Comparison of ENCODE assay signal across 24 mouse cellular contexts in genomic region chr8:92301029-92301428, GRCm38 (mm10). TPM values are rescaled to one million over a fixed set of nuclear protein-coding genes. Genes with fewer than 3 reads are reported as not detected.
"Had no signal": no experiment of that assay in that cellular context is flagged by ENCODE, and none has a peak within 500 bp of the region (broad histone marks: within the 10 kb centered on the region; RNA-seq: fewer than 3 reads in every experiment).

No protein-coding gene starts in this region.

- ATAC-seq: liver, postnatal 0 days; lung, postnatal 0 days; midbrain, embryonic 13.5 days; midbrain, embryonic 15.5 days had no signal

- H3K9me3 ChIP-seq: lung, embryonic 15.5 days had no signal

- H3K27me3 ChIP-seq: megakaryocyte, embryonic 14.5 days; midbrain, embryonic 13.5 days; midbrain, embryonic 15.5 days; neural tube, embryonic 12.5 days had no signal

- H3K9ac ChIP-seq: liver, postnatal 0 days; lung, embryonic 15.5 days; midbrain, embryonic 13.5 days; midbrain, embryonic 15.5 days; neural tube, embryonic 12.5 days had no signal

- H3K4me1 ChIP-seq: lung, embryonic 15.5 days; megakaryocyte, embryonic 14.5 days; midbrain, embryonic 13.5 days; midbrain, embryonic 15.5 days; neural tube, embryonic 12.5 days had no signal

- H3K36me3 ChIP-seq: lung, embryonic 15.5 days; midbrain, embryonic 15.5 days; neural tube, embryonic 12.5 days had no signal

- H3K4me2 ChIP-seq: lung, embryonic 15.5 days; midbrain, embryonic 11.5 days; midbrain, embryonic 13.5 days; midbrain, embryonic 15.5 days; neural tube, embryonic 12.5 days had no signal

- DNase-seq: liver, postnatal 0 days; lung, adult 2 months; lung, postnatal 14 days; lung, postnatal 36 days; retina, postnatal 1 day; right cerebral cortex, adult 18-20 months; right cerebral cortex, postnatal 25 days; right cerebral cortex, postnatal 4 days; spleen, adult 18-20 months; thymus, adult 18-20 months; thymus, postnatal 14 days; thymus, postnatal 36 days had no signal

- H3K4me3 ChIP-seq: lung, embryonic 15.5 days; megakaryocyte, embryonic 14.5 days; midbrain, embryonic 13.5 days; midbrain, embryonic 15.5 days; neural tube, embryonic 12.5 days had no signal

- H3K27ac ChIP-seq: lung, embryonic 15.5 days; macrophage; midbrain, embryonic 13.5 days; midbrain, embryonic 15.5 days; neural tube, embryonic 12.5 days had no signal

RNA-seq across cellular contexts. Expression of gene Irx5, which starts 56.4 kb away (rescaled TPM):
- total RNA-seq: megakaryocyte progenitor cell, adult 5-6 weeks; monocyte, adult 5-6 weeks; neutrophil, adult 5-6 weeks had no signal
- polyA plus RNA-seq: liver, postnatal 0 days; macrophage; thymus, postnatal 0 days had no signal
